Mouse (Mus musculus) forebrain, postnatal 0 days (tissue): ENCODE results near the gene Tmprss6. TPM values are rescaled to one million over a fixed set of nuclear protein-coding genes. Genes with fewer than 3 reads are reported as not detected.

Experiments
- ATAC-seq: fragments of 200-750 bp; cut with Nextera tagmentation; 2 replicates; pipeline ENCODE4 v1.8.0; 2017; ENCODE audit warnings: mild to moderate bottlenecking, moderate library complexity
- DNase-seq: peaks from one replicate; pipeline ENCODE4 v3.0.0-alpha.2; 2015
- H3K27ac ChIP-seq: fragments of 300-500 bp; sonication (generic); 2 replicates; pipeline ENCODE4 v1.5.1; 2014; ENCODE audit warnings: low read depth, mild to moderate bottlenecking, antibody characterized with exemption, low read length, moderate library complexity, mixed read lengths
- H3K27me3 ChIP-seq: fragments of 300-500 bp; sonication (generic); 2 replicates; pipeline ENCODE4 v1.6.1; 2014; ENCODE audit warnings: mild to moderate bottlenecking, low read length, mixed read lengths; ENCODE audit not compliant: insufficient read depth
- H3K36me3 ChIP-seq: fragments of 300-500 bp; sonication (generic); 2 replicates; pipeline ENCODE4 v1.6.1; 2014; ENCODE audit warnings: mild to moderate bottlenecking, moderate library complexity; ENCODE audit not compliant: insufficient read depth
- H3K4me1 ChIP-seq: fragments of 300-500 bp; sonication (generic); 2 replicates; pipeline ENCODE4 v1.6.1; 2014; ENCODE audit warnings: antibody characterized with exemption; ENCODE audit not compliant: insufficient read depth
- H3K4me2 ChIP-seq: fragments of 300-500 bp; sonication (generic); 2 replicates; pipeline ENCODE4 v1.6.1; 2014; ENCODE audit warnings: low read depth, mild to moderate bottlenecking, moderate library complexity
- H3K4me3 ChIP-seq: fragments of 300-500 bp; sonication (generic); 2 replicates; pipeline ENCODE4 v1.5.1; 2014; ENCODE audit warnings: low read depth, low read length, mixed read lengths
- H3K9ac ChIP-seq: fragments of 300-500 bp; sonication (generic); 2 replicates; pipeline ENCODE4 v1.6.1; 2014; ENCODE audit warnings: mild to moderate bottlenecking
- H3K9me3 ChIP-seq: fragments of 300-500 bp; sonication (generic); 2 replicates; pipeline ENCODE4 v1.6.1; 2016; ENCODE audit warnings: low read length
- CTCF ChIP-seq: sonication (generic); IDR thresholded peaks from 2 replicates; pipeline ENCODE4 v1.5.1; 2016; ENCODE audit warnings: antibody characterized with exemption, control low read depth, low read depth
- WGBS: fragments of 180-500 bp; shearing (Covaris S2); extraction: QIAGEN DNeasy Blood & Tissue Kit; methylation state at CpG from one replicate; pipeline ENCODE4 v1.1.7; 2014; 5-methylcytosine and 5-hydroxymethylcytosine counted together
- polyA plus RNA-seq: library from polyadenylated mRNA; unstranded; fragments of >200 nt; fragmentation: Nextera tagmentation; extraction: Ambion mirVana; gene quantifications from 2 replicates; pipeline ENCODE4 v1.2.1, GENCODE M21; 2015
- total RNA-seq: library from RNA; depleted of rRNA; stranded (reverse); fragments of >200 nt; gene quantifications from 2 replicates; pipeline ENCODE4 v1.2.3, GENCODE M21; 2014

Tmprss6 gene
- total and polyA plus RNA-seq, 2 experiments from 2014 or later: 0.07 to 0.19 TPM

GRCm38 (mm10) chr15:78449694-78450418 is 18.6 kb downstream of the Tmprss6 start:
- Histone ChIP-seq H3K27me3 (no peaks in the 10 kb centered on the region), H3K4me1 (no peaks in the 10 kb centered on the region), H3K36me3 (no peaks in the 10 kb centered on the region), H3K27ac (no peak overlapping the region), H3K9me3 (no peaks in the 10 kb centered on the region), H3K4me2 (no peak overlapping the region), H3K9ac (no peak overlapping the region), H3K4me3 (no peak overlapping the region)
- no peak for ATAC-seq
- TF ChIP-seq CTCF: no peak
- no peak for DNase-seq
- 42% methylated on average over 7 of the region's 7 CpGs for WGBS

- Histone ChIP-seq H3K9ac (no peak overlapping the region), H3K4me2 (no peak overlapping the region), H3K4me1 (no peaks in the 10 kb centered on the region), H3K27ac (no peak overlapping the region), H3K4me3 (no peak overlapping the region), H3K27me3 (no peaks in the 10 kb centered on the region), H3K9me3 (no peaks in the 10 kb centered on the region), H3K36me3 (no peaks in the 10 kb centered on the region)
- no peak for ATAC-seq
- TF ChIP-seq CTCF: no peak
- WGBS: 77% methylated on average over 6 of the region's 6 CpGs
- no peak for DNase-seq
These were observed 19.3 kb downstream of the Tmprss6 start for GRCm38 (mm10) chr15:78449131-78449530.

- peak overlapping the region; percentile 57 for H3K4me2 ChIP-seq
- under 1% methylated on average over 22 of the region's 22 CpGs for WGBS
These were observed 20.5 kb downstream of the Tmprss6 start for GRCm38 (mm10) chr15:78447746-78448535.

GRCm38 (mm10) chr15:78447121-78447520 is 21.3 kb downstream of the Tmprss6 start:
- TF ChIP-seq CTCF: no peak

More at GRCm38 (mm10) chr15:78447746-78448535, 20.5 kb downstream of the Tmprss6 start:
- Histone ChIP-seq H3K36me3 (no peaks in the 10 kb centered on the region), H3K27ac (peak overlapping the region; percentile 60), H3K9ac (peak overlapping the region; percentile 31; the same call in 1 of the 2 replicates), H3K4me3 (peak overlapping the region; percentile 28), H3K9me3 (no peaks in the 10 kb centered on the region), H3K27me3 (no peaks in the 10 kb centered on the region), H3K4me1 (no peaks in the 10 kb centered on the region)
- DNase-seq (peak; percentile 94), ATAC-seq (peak; percentile 80)
- peak; percentile 92 for TF ChIP-seq CTCF

GRCm38 (mm10) chr15:78443857-78444256 is 24.6 kb downstream of the Tmprss6 start:
- no peak for TF ChIP-seq CTCF
- no peak overlapping the region for H3K9ac ChIP-seq
- H3K4me3 ChIP-seq: no peak overlapping the region
- H3K27me3 ChIP-seq: no peaks in the 10 kb centered on the region
- ATAC-seq (no peak), DNase-seq (no peak)
- H3K4me2 ChIP-seq: no peak overlapping the region
- H3K36me3 ChIP-seq: no peaks in the 10 kb centered on the region; the same call in 1 of the 2 replicates
- H3K27ac ChIP-seq: no peak overlapping the region
- no peaks in the 10 kb centered on the region for H3K4me1 ChIP-seq
- no peaks in the 10 kb centered on the region for H3K9me3 ChIP-seq
- 59% methylated on average over 6 of the region's 6 CpGs for WGBS

More at GRCm38 (mm10) chr15:78447121-78447520, 21.3 kb downstream of the Tmprss6 start:
- WGBS: 37% methylated on average over 7 of the region's 7 CpGs
- ATAC-seq (no peak), DNase-seq (no peak)
- Histone ChIP-seq H3K4me1 (no peaks in the 10 kb centered on the region), H3K9ac (no peak overlapping the region), H3K4me3 (no peak overlapping the region), H3K27me3 (no peaks in the 10 kb centered on the region), H3K27ac (no peak overlapping the region), H3K4me2 (no peak overlapping the region), H3K36me3 (no peaks in the 10 kb centered on the region), H3K9me3 (no peaks in the 10 kb centered on the region)

- Histone ChIP-seq H3K27ac (no peak overlapping the region), H3K4me3 (no peak overlapping the region), H3K9ac (no peak overlapping the region), H3K9me3 (no peaks in the 10 kb centered on the region), H3K36me3 (no peaks in the 10 kb centered on the region; the same call in 1 of the 2 replicates), H3K4me2 (no peak overlapping the region), H3K4me1 (peaks cover 4% of the 10 kb centered on the region; the same call in 1 of the 2 replicates), H3K27me3 (no peaks in the 10 kb centered on the region)
- 93% methylated on average over 19 of the region's 19 CpGs for WGBS
- DNase-seq (no peak), ATAC-seq (no peak)
- TF ChIP-seq CTCF: no peak
These were observed 26.2 kb downstream of the Tmprss6 start for GRCm38 (mm10) chr15:78442231-78442630.

- Histone ChIP-seq H3K9me3 (no peaks in the 10 kb centered on the region), H3K27ac (no peak overlapping the region), H3K9ac (no peak overlapping the region), H3K36me3 (peaks cover 18% of the 10 kb centered on the region), H3K4me2 (no peak overlapping the region), H3K4me1 (peaks cover 12% of the 10 kb centered on the region; the same call in 1 of the 2 replicates), H3K27me3 (no peaks in the 10 kb centered on the region), H3K4me3 (no peak overlapping the region)
- no peak for DNase-seq
- no peak for TF ChIP-seq CTCF
- no peak for ATAC-seq
- 72% methylated on average over 9 of the region's 9 CpGs for WGBS
These were observed 29.5 kb downstream of the Tmprss6 start for GRCm38 (mm10) chr15:78438973-78439372.
